Mouse (Mus musculus): ENCODE data around the gene Cib2.
A peak's percentile ranks its signal among the peaks of the same experiment; 100 is the strongest.

Cib2 gene

DNA sequence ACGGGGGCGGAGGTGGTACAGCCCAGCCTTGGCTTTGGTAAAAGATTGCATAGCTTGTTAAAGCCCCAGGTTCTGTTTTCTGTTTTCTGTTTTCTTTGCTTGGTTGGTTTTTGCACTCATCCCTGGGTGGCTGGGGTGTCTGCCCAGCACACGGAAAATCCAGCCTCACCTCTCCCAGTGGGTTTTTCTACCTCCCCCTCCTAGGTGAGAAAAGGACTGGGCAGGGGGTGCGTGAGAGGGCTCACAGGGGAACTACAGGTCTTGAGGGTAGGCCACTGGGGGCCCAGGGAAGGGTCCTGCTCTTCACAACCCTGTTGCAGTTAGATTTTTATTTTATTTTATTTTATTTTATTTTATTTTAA lies 15.1 kb downstream of the Cib2 start:
- no peak for DNase-seq (ENCODE audit: low spot score in 2 of 2)

DNA sequence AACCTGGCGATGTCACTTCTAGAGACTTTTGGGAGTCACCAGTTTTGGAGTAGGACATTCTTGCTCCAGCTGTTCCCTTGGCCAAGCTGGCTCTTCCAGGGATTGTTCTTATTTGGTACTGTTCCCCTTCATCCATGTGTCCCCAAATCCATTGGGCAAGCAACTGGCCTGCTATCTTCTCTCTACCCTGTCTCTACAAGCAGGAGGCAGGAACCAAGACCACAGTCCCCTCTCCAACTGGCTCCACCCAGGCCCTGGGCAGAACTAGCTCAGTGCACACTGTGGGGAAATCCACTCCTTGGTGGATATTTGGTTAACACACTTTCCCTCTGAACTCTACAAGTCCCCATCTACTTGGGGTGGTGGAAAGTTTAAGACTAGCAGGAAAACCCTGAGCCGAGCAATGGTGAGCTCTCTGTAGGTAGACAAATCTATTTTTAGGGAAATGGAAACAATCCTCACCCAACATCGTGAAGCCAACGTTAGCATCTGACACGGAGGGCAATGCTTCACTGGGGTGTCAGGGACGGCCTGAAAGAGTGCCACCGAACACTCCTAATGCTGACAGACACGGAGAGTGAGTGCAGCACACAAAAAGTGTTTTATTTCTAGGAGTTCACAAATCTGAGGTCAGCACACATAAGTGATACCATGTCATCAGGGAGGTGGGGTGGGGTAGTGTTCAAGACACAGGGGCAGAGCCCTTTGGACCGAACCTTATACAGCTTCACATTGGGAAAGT lies 15.6 kb downstream of the Cib2 start:
- DNase-seq (ENCODE audit: low spot score in 2 of 2), result no peak

DNA sequence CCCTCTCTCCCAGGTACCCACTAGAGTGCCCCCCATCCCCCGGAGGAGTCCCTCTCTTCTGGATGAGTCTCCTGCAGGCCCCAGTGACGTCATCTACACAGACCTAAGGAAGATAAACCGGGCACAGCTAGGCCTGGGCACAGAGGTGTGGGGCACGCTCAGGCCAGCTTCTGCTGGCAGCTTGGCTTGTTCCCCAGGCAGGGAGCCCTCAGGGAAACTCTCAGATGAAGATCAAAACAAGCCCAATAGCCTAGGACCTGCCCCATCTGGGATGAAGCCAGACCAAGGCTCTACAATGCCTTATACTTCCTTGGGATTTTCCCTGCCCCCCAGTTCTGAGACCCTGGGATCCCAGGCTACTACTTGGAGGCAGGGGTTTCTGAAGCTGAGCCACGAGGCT lies 19.2 kb downstream of the Cib2 start:
- no peak for DNase-seq (ENCODE audit: low spot score in 2 of 2)

DNA sequence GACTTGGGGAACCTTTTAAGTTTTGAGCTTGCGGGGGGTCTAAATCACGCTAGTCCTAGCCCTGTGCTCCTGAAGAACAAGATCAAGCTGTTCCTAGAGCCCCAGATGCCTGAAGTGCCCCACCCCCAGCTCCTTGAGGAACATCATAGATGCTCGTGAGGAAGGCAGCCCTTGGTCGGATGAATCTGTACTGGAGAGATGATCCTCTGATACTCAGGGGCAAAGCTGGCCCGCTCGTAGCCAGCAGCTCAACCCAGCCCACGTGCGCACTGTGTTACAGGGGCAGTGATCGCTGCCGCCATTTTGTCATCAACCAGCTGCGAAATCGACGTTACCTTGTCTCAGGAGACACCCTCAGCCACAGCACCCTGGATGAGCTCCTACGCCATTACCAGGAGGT lies 21.3 kb downstream of the Cib2 start, which contains the start of gene Sh2d7:
TSS of gene Sh2d7 (plus strand) at position 301 of the 400 bp plus-strand sequence.
- DNase-seq (ENCODE audit: low spot score in 2 of 2), result no peak

DNA sequence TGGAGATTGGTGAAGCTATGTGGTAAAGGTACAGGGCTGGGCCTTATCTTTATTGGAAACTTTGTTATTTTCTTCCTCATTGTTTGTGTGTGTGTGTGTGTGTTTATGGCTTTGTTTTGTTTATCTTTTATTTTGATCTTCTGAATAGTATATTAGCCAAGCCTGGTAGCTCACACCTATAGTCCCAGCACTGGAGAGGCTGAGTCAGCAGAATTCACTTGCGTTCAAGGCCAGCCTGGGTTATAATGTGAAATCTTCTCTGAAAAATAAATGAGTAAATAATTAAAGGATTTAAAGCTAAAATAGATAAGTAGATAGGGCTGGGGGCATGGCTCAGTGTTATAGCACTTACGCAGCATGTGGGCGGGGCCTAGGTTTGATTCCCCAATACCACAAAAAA lies 21.8 kb downstream of the Cib2 start:
- DNase-seq (ENCODE audit: low spot score in 2 of 2), result no peak

DNA sequence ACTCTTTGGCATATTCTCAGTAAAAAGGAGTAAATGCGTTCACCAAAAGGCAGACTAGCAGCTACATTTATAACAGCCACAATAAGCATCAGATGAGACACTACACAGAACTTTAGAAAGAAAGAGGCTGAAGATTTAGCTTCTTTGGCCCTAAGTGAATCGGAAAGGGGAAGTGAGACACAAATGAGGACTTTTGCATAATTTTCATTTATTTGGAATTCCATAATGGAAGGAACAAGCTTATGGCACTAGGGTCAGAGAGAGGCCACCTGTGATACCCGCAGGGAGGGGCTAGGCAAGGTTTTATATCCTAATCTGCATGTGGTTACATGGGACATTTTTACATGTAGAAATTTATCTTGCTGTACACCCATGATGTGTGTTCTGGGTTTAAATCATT lies 22.5 kb downstream of the Cib2 start:
- DNase-seq (ENCODE audit: low spot score in 2 of 2), result no peak

DNA sequence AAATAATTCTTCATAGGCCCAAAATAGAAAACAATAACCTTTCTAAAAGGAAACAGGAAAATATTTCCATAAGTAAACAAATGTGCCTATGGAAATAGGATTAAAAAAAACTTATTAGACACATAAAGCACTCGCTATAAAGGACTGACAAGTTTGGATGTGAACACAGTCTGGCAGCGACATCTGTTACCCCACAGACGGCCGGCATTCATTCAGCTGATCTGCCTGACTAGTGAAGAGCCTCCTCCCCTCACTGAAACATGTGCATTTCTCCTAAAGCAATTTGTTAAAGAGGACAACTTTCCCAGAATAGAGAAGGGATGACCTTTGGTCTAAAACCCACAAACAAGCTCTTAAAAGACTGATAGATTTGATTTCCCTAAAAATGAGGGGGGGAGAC lies 23.0 kb downstream of the Cib2 start:
- DNase-seq (ENCODE audit: low spot score in 2 of 2), result peak; percentile 44 to 50

DNA sequence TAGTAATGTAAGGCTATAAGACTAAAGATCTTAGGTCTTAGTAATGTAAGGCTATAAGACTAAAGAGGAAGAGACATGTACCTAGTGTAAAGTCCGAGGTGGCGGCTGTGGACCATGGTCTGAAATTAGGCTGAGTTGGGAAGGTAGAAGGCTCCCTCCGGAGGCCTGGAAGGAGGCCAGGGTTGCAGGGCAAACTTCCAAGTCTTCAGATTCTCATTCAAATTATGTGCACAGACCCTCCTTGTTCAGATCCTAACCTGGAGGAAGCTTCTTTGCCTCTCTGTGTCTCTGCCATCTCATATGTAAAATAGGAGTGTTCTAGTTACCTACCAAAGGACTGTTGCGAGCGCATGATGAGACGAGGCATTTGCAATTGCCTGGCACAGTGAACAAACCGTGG lies 23.8 kb downstream of the Cib2 start:
- DNase-seq (ENCODE audit: low spot score in 2 of 2), result no peak

DNA sequence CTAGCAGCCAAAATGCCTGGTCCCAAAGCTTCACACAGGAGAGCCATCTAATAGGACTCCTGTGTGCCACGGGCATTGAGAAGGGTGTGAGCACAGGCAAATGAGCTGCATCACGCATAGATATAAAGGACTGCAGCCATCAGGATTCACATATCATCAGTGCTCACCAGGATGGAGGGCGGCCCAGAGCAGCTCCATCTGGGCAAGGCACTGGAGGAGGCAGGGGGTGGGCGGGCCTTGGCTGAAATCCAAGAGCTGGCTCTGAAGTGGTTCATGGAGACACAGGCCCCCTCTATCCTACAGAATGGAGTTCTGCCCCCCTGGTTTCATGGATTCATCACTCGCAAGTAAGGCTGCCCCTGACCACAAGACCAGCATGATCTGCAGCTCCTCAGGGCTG lies 26.0 kb downstream of the Cib2 start:
- DNase-seq (ENCODE audit: low spot score in 2 of 2), result peak; percentile 73 to 75

DNA sequence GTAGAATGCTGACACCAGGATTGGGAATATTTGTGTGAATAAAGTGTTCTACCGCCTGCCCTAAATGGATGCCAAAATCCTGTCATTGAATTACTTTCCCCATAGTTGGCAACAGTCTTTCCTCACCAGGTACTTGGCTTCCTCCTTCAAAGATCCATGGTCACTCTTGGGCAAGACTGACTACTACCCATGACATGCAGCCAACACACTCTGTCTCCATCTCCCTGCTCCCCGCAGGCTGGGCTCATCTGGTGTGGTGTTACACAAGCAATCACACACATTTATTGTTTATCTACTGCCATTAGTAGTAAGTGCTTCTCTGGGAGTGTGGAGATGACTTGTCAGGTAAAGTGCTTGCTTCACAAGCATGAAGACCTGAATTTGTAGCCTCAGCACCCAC lies 27.1 kb downstream of the Cib2 start:
- no peak for DNase-seq (ENCODE audit: low spot score in 2 of 2)

DNA sequence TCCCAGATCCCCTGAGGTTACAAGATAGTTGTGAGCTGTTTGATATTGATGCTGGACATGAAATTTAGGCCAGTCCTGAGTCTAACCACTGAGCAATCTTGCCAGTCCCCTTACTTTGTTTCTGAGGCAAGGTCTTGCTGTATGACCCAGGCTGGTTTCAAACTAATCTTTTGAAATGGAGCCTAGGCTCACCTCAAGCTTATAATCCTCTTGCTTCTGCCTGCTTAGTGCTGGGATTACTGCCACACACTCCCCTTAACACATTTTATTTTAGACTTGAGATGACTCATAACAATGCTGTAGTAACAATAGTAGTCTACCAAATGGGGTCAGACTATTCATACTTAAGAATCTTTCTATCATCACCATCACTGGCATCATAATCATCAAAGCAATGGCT lies 28.6 kb downstream of the Cib2 start:
- DNase-seq (ENCODE audit: low spot score in 2 of 2), result no peak

DNA sequence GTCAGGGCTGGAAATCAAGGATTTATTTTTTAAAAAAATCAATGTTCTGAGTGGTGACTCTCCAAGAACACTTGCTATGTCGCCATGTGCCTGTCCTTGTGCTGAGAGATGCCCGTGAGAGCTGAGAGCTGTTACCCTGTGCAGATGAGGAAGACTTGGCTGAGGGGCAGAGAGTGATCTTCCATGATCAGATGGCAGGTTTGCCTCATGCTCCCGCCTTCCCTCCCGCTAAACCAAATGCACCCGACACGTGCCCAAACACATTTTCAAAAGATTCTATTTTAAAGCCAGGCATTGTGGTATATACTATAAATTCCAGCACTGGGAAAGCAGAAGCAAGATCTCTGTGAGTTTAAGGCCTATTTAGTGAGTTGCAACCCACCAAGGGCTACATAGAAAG lies 29.2 kb downstream of the Cib2 start:
- no peak for DNase-seq (ENCODE audit: low spot score in 2 of 2)

DNA sequence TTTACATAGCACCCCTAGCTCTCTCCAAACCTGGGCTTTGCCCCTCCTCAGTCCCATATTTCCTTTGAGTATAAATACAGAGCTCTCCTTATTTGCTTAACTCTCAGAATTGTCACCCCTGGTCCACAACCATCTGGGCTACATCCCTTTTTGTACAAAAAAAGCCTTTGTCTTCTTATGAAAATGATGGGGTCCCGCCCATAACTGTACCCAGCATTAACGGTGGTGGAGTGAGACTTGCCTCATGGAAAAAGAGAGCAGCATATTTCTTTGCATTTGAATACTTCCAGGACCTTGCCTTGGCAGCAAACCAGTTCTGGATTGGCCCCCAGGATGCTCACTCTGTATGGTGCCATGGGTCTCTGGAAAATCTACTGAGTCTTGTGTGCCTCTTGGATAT lies 30.1 kb downstream of the Cib2 start:
- DNase-seq (ENCODE audit: low spot score in 2 of 2), result no peak

DNA sequence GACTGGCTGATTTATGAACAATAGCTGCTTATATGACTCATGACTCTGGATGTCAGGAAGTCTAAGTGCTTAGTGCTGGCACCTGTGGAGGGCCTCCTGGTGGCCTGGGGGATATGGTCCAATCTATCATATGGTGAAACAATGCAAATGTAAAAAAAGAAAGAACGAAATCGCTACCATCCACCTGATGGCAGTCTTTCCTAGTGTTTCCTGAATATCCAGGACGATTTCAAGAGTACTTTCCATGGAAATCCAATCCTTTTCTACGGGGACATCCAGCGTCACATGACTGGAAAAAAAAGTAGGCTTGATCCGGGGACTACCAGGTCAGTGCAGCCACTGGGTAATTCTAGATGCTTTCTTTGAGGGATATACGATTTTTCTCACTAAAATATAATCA lies 32.3 kb downstream of the Cib2 start:
- no peak for DNase-seq (ENCODE audit: low spot score in 2 of 2)

DNA sequence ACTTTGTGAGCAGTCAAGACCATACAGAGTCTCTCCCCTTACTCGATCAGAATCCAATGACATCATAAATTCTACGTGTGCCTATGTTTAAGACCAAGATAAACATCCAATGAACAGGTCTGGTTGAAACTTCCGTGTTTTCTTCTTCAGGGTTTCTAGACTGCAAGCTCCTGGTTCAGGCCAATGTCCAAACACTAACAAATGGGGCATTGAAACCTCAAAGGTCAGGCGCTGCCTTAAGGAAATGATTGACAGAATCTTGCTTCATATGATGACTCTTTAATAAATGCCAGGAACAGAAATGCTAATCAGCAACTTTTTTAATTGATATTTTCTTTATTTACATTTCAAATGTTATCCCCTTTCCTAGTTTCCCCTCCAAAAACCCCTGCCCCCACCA lies 39.7 kb downstream of the Cib2 start:
- DNase-seq (ENCODE audit: low spot score in 2 of 2), result no peak

DNA sequence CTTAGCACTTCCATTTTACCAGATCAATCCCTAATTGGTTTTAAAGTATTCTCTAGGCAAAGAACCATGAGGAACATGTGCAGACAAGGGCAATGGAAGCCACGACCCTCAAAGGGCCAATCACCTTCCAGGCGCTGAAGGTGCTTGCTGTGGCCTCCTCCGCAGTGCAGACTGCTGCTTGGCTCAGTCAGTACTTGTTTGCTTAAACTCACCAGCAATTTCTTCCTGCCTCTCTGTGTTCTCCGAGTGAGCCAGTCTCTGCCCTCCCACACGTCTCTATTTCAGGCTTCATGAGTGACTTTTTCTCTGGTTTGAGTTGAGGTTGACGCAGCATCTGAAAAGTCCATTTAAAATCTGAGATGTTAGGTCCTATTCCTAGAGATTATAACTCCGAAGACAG lies 41.1 kb downstream of the Cib2 start:
- DNase-seq (ENCODE audit: low spot score in 2 of 2), result peak; percentile 56 to 77

DNA sequence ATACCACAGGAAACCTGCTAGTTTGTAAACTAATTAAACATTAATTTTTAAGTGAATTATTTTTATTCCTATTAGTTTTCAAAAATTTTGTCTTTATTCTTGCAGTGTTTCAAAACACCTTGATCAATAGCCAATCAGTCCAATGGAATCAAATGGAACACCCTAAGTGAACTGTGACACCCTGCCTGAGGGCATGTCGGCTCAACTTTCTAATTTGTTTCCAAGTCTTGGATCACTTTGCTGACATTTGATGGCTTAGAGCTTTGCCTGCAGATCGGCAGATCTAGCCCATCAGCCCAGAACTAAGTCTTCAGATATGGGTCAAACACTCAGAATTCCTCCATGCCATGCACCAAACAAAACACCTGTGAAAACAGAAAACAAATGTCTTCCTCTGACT lies 44.0 kb downstream of the Cib2 start:
- DNase-seq (ENCODE audit: low spot score in 2 of 2), result no peak

DNA sequence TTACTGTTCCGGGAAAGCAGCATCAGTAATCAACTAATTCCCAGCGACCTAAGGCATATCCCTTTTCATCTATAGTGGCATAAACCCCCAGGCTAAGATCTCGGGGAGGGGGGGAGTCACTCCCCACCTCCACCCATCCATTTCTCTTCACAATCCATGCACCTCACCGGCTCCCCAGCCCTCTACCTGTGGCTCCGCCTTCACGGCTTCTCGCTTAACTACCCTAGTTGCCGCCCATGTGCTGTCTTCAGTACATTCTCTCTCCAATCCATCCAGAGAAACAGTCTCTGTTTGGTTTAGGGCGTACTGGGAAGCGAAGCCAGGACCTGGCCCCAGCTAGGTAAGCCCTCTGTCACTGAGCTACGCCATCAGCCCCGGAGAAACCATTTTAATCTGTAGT lies 57.1 kb downstream of the Cib2 start:
- no peak for DNase-seq (ENCODE audit: low spot score in 2 of 2)

DNA sequence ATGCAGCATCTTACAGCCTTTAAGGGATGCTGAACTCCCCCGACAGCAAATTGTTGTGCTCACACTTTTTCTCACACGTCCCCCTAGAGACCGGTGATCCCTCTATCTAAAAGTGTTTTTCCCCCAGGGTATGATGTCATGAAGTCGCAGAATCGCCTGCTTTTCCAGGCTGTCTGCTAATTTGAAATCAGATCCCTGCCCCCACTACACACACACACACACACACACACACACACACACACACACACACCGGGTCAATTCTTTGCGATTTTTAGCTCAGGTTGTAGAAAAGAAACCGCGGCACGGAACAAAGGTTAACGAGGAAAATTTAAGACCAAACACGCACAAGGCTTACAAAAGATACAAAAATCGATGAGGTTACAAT lies 57.9 kb downstream of the Cib2 start:
- DNase-seq (ENCODE audit: low spot score in 2 of 2), result no peak

DNA sequence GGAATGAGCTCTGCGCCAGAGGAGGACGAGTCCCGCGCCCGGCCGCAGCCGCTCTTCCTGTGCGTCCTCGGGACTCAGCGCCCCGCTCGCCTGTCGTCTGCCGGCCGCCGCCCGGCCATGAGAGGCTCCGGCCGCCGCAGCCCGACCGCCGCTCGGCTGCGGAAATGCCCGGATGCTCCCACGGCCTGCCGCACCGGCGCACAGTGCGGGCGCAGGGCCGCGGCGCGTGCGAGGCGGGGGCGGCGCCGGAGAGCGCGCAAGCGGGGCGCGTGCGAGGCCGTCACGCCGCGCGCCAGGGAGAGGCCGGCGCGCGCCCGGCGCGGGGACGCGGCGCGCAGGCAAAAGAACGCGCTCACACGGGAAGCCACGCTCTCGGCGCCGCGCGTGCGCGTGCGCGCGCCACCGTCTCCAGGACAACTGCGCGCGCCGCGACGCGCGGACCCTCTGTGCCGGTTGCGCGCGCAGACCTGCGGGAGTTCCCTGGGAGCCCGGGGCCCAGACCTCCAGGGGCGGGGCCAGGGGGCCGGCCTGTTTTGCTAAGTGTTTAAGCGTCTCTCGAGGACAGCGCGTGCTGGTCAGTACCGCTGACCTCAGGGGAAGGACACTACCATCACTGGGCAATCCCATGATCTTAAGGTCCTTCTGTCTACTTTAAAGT lies 58.4 kb downstream of the Cib2 start, which contains the start of gene Dmxl2:
TSS of gene Dmxl2 (minus strand) at position 174 of the 658 bp plus-strand sequence.
- DNase-seq (ENCODE audit: low spot score in 2 of 2), result peak; percentile 84

DNA sequence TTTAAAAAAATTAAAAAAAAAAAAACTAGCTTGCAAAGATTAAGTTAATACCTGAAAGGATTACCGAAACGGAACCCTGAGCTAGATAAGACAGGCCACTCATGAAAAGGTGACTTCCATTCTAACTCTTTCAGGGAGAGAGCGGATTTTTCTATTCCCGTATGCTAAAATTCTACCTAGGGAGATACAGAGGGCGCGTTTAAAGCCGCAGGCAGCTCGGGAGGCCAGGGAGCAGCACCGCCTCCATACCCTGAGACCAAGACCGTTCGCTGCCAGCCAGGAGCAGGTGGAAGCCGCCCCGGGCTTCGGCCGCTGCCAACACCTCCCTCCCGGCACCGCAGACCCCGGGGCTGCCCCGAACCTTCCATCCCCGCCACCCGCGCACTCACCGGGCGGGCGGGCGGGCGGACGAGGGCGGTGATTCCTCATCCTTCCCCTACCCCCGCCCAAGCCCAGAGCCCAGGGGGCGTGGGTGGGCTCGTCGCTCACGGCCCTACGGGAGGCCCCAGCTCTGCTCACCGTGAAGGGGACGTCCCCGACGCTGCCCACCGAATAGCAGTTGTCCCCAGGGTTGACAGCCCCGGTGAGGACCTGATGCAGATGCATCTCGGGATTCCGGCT lies 59.1 kb downstream of the Cib2 start:
- DNase-seq (ENCODE audit: low spot score in 2 of 2), result no peak

DNA sequence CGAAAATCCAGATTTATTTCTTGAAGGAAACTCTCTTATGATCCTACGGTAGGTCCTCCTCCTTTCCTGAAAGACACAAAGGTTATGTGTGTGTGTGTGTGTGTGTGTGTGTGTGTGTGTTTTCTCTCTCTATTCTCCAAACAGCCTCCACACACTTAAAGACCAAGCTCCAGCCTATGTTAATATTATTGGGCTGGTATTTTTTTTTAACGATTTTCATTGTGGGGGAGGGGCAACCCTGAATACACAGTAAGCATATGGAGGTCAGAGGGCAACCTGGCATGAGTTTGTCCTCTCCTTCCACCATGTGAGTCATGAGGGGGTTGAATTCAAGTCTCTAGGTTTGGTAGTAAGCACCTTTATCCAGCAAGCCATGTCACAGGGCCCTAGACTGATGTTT lies 60.2 kb downstream of the Cib2 start:
- DNase-seq (ENCODE audit: low spot score in 2 of 2), result no peak

DNA sequence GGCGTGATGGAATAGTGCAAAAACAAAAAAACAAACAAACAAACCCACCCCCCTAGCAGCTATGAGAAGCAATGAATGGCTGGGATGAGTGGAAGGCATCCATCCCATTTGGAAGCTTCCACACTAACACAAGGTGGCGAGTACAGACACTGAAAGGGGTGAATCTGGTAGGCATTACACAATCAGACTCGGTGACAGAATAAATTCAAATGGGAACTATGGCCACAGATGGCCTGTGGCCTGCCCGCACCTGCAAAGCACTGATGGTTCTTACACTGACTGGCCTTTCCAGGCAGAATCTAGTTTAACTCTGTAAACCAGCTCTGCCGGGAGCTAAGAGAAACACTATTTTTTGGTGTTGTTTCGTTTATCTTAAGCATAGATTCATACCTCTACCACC lies 60.7 kb downstream of the Cib2 start:
- no peak for DNase-seq (ENCODE audit: low spot score in 2 of 2)

Data from right cerebral cortex, postnatal 36 days (tissue).